Mouse (Mus musculus): ENCODE measurements around the gene Mmp12. TPM values are rescaled to one million over a fixed set of nuclear protein-coding genes. Genes with fewer than 3 reads are reported as not detected.

Mmp12 gene
- polyA plus RNA-seq, 1 experiment: 1.4 TPM

Other genes with a start within 250 kb of the Mmp12 start
- 1.8 TPM in 2 replicates for gene Dync2h1, start 159.9 kb upstream of the Mmp12 start, polyA plus RNA-seq (2012; rRNA removed)
- gene Dcun1d5, start 159.9 kb upstream of the Mmp12 start, polyA plus RNA-seq (2012; rRNA removed): 15.8 and 16.3 TPM in 2 replicates
- 1.2 and 1.7 TPM in 2 replicates for gene Mmp13, start 71.9 kb upstream of the Mmp12 start, polyA plus RNA-seq (2012; rRNA removed)
- not detected in 2 replicates for gene Mmp1b, start 43.7 kb downstream of the Mmp12 start, polyA plus RNA-seq (2012; rRNA removed)
- 0.56 and 0.84 TPM in 2 replicates for gene Mmp3, start 101.4 kb downstream of the Mmp12 start, polyA plus RNA-seq (2012; rRNA removed)
- not detected in 2 replicates for gene Mmp10, start 158.0 kb downstream of the Mmp12 start, polyA plus RNA-seq (2012; rRNA removed)
- gene Mmp8, start 214.1 kb downstream of the Mmp12 start, polyA plus RNA-seq (2012; rRNA removed): 0.03 TPM in 1 of 2 replicates, not detected in the other
- not detected in 2 replicates for gene Mmp27, start 227.0 kb downstream of the Mmp12 start, polyA plus RNA-seq (2012; rRNA removed)